Mouse (Mus musculus): Measurements from ENCODE around the gene Dlx2.

The Dlx2 gene

DNA sequence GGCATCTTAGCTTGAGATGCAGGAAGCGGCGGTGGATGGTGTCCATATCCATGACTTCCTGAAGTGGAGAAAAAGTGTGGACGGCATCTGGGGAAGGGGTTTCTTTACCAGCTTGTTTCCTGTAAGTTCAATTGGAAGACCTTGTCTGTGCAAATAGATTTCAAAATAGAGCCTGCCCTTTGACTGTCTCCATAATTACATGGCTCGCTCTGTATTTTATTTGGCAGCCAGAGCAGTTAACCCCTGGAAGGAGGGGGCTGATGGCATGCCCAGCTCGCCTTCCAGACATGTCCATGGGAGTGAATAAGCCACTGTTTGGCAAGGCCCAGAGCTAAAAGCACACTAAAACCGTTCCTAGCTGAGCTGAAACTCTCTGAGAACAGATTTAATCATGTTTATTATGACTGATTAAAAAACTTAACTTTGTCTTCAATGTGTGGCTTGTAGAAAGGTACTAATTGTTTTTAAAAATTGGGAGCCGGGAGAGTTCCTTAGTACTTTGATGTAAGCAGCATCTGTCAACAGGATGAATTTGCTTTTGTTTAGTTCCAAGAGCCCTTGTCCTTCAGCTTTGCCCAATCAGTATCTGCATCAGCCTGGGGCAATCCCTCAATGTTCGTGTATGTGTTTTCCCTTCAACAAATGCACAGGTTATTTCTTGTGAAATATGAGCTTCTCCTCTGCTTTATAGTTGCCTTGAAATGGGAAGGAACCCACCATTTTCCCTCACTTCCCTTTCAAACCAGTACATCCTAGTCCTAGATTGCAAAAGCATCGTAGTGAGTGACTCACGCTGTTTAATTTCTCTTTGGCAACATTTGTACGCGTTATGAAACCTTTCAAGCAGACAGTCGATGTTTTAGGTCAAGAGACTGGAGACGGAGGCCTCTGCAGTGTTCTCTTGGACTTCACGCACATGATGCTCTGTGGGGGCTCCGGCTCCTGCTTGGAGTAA is 47.0 kb downstream of the Dlx2 start:
- DNase-seq: no peak

DNA sequence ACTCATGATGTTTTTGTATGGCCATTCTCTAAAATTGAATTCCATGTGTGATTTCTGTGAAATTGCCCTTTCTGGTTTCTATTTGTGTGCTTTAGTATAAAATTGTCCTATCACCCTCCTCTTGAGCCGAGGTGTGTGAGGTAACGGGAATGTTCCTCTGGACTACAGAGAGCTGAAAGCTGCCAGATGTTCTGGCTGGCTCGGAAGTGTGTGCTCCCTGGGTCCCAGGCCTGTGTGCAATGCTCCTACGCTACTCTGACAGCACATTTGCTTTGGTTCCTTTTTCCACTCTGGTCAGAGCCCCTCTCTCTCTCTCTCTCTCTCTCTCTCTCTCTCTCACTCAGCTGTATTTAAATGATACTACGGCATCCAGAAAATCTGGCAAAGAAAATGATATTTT is 49.4 kb downstream of the Dlx2 start:
- DNase-seq: no peak

DNA sequence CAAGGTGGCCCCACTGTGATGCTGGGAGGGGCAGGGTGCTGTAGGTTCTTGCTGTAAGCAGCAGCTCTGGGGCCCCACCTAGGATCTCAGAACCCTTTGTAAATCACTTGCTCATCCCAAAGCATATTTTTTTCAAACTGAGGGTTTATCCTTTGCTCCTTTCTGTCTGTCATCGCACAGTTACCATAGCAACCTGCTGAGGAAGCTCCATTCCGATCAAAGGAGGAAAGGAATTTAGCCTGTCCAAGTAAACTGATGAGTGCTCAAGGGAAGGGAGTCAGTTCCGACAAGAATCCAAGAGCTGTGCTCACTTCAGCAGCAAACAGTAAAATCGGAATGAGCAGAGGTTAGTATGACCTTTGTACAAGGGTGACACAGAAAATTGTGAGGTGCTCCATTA is 51.6 kb downstream of the Dlx2 start:
- DNase-seq: no peak

DNA sequence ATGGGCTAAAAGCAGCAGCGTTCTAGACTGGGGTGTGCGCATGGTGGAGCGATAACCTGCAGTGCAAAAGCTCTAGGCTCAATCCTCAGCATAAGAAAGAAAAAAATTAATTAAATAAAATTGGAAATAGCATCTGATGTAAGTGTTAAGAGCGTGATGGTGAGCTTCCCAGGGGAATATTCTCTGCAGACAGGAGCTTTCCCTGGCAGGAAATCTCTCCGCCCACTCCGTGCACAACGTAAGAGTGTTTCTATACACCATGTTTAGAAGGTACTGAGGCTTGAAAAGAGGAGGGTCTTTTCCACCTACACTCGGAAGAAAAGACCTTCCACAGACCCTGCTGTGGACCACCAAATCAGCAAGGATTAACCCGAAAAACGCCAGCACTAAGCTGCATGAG is 52.1 kb downstream of the Dlx2 start:
- no peak for DNase-seq
